Mouse (Mus musculus): ENCODE measurements around the gene Gzme.
A peak's percentile ranks its signal among the peaks of the same experiment; 100 is the strongest.
"Not testable (repeated sequence)": the region's sequence is repeated elsewhere in the genome, so short reads cannot be mapped to it uniquely, and the experiment has no call there.

Gzme gene

GRCm38 (mm10) chr14:56120525-56120924, at the start of gene Gzme:
Gene Gzme, minus strand, starts transcription at chr14:56120625.
- no peak for DNase-seq

GRCm38 (mm10) chr14:56168009-56168408, 47.6 kb upstream of the Gzme start:
- peak; percentile 20 for DNase-seq

GRCm38 (mm10) chr14:56162109-56162508, 41.7 kb upstream of the Gzme start:
- DNase-seq, result no peak

- DNase-seq, result not testable (repeated sequence)
Observed at GRCm38 (mm10) chr14:56159479-56159878, 39.1 kb upstream of the Gzme start, which contains the start of gene Gzmg. Gene Gzmg, minus strand, starts transcription at chr14:56159579.

GRCm38 (mm10) chr14:56155340-56155739, 34.9 kb upstream of the Gzme start:
- DNase-seq, result no peak

- DNase-seq, result peak; percentile 7
Observed at GRCm38 (mm10) chr14:56133675-56134074, 13.2 kb upstream of the Gzme start.

- DNase-seq, result not testable (repeated sequence)
Observed at GRCm38 (mm10) chr14:56132508-56132907, 12.1 kb upstream of the Gzme start, which contains the start of gene Gzmd. Gene Gzmd, minus strand, starts transcription at chr14:56132608.

- no peak for DNase-seq
Observed at GRCm38 (mm10) chr14:56128341-56128740, 7.9 kb upstream of the Gzme start.

- DNase-seq, result no peak
Observed at GRCm38 (mm10) chr14:56123516-56123915, 3.1 kb upstream of the Gzme start.

- not testable (repeated sequence) for DNase-seq
Observed at GRCm38 (mm10) chr14:56115531-56116310, 4.7 kb downstream of the Gzme start.

- DNase-seq, result peak; percentile 5
Observed at GRCm38 (mm10) chr14:56105447-56106180, 14.8 kb downstream of the Gzme start.

GRCm38 (mm10) chr14:56105016-56105415, 15.4 kb downstream of the Gzme start:
- DNase-seq, result no peak

GRCm38 (mm10) chr14:56103452-56103851, 17.0 kb downstream of the Gzme start:
- DNase-seq, result no peak

- no peak for DNase-seq
Observed at GRCm38 (mm10) chr14:56102386-56102785, 18.0 kb downstream of the Gzme start, which contains the start of gene Ctsg. Gene Ctsg, minus strand, starts transcription at chr14:56102574.

- no peak for DNase-seq
Observed at GRCm38 (mm10) chr14:56098940-56099339, 21.5 kb downstream of the Gzme start.

- no peak for DNase-seq
Observed at GRCm38 (mm10) chr14:56097597-56097996, 22.8 kb downstream of the Gzme start.

- DNase-seq, result no peak
Observed at GRCm38 (mm10) chr14:56093353-56093752, 27.1 kb downstream of the Gzme start.

GRCm38 (mm10) chr14:56086711-56087110, 33.7 kb downstream of the Gzme start:
- no peak for DNase-seq

GRCm38 (mm10) chr14:56085167-56085566, 35.3 kb downstream of the Gzme start, which contains the start of gene Mcpt8:
Gene Mcpt8, minus strand, starts transcription at chr14:56085273.
- DNase-seq, result no peak

- no peak for DNase-seq
Observed at GRCm38 (mm10) chr14:56082016-56082415, 38.4 kb downstream of the Gzme start.
